Mouse (Mus musculus) CH12.LX (cell line): ENCODE measurements at regions not wholly inside any gene's neighbourhood (a gene's known extent, or its start where the extent isn't known, plus 50 kb on each side); places are given as distances from the start of the nearest gene placed in this dataset.

Experiments
- DNase-seq: peaks from one replicate; pipeline ENCODE4 v3.0.0-alpha.2; 2013; ENCODE audit errors: extremely low read depth
- H3K27ac ChIP-seq: 2 replicates; pipeline ENCODE4 v1.5.1; 2012; ENCODE audit warnings: low read depth, mild to moderate bottlenecking, control low read depth, moderate library complexity; ENCODE audit not compliant: insufficient read depth
- H3K27me3 ChIP-seq: replicated peaks from 2 replicates; pipeline ENCODE3; 2012; ENCODE audit warnings: inconsistent platforms
- H3K36me3 ChIP-seq, 2 experiments: replicated peaks in 1 of 2; 2 replicates each; pipeline versions ENCODE3 to v1.6.1; 2012; ENCODE audit warnings: inconsistent platforms in 1 of 2, low read length in 1 of 2, mild to moderate bottlenecking in 1 of 2, mixed read lengths in 1 of 2, moderate library complexity in 1 of 2; ENCODE audit not compliant: control insufficient read depth in 1 of 2, insufficient read depth in 1 of 2
- H3K4me1 ChIP-seq, 2 experiments: 2 replicates each; pipeline ENCODE4 v1.6.1; 2012; ENCODE audit warnings: inconsistent platforms in 1 of 2, moderate library complexity in 1 of 2; ENCODE audit not compliant: insufficient read depth in 2 of 2, control insufficient read depth in 1 of 2
- H3K4me2 ChIP-seq: 2 replicates; pipeline ENCODE4 v1.6.1; 2012; ENCODE audit warnings: low read depth, mild to moderate bottlenecking, control low read depth; ENCODE audit not compliant: poor library complexity, insufficient read depth, severe bottlenecking
- H3K4me3 ChIP-seq, 3 experiments: fragments of 150-350 bp in 1 of 3; sonication (generic) in 1 of 3; replicated peaks in 1 of 3; 2 replicates each; pipeline versions ENCODE3 to v1.5.1; 2011 to 2012; ENCODE audit warnings: low read depth in 2 of 3, low read length in 2 of 3, mild to moderate bottlenecking in 2 of 3, moderate library complexity in 2 of 3, control low read depth in 1 of 3, improper control_type of control experiment in 1 of 3, inconsistent platforms in 1 of 3, mixed read lengths in 1 of 3; ENCODE audit not compliant: poor library complexity in 1 of 3
- H3K79me2 ChIP-seq: replicated peaks from 2 replicates; pipeline ENCODE4 v1.6.1; 2012; ENCODE audit warnings: mild to moderate bottlenecking, moderate library complexity; ENCODE audit not compliant: control insufficient read depth, poor library complexity, insufficient read depth, severe bottlenecking; ENCODE audit errors: extremely low read depth
- H3K9ac ChIP-seq: 2 replicates; pipeline ENCODE4 v1.6.1; 2012; ENCODE audit warnings: low read depth, mild to moderate bottlenecking, control low read depth, moderate library complexity; ENCODE audit not compliant: insufficient read depth
- H3K9me3 ChIP-seq: replicated peaks from 2 replicates; pipeline ENCODE3; 2012; ENCODE audit warnings: low read length, inconsistent platforms, mixed read lengths
- CHD1 ChIP-seq: IDR thresholded peaks from 2 replicates; pipeline ENCODE4 v1.6.1; 2012; ENCODE audit warnings: low read depth, low read length, improper control_type of control experiment, inconsistent platforms
- CHD2 ChIP-seq: IDR thresholded peaks from 2 replicates; pipeline ENCODE4 v1.6.1; 2011; ENCODE audit warnings: low read length, improper control_type of control experiment
- CTCF ChIP-seq, 2 experiments: IDR thresholded peaks in 1 of 2; conservative IDR thresholded peaks in 1 of 2; 2 replicates each; pipeline ENCODE4 v1.5.1; 2011 to 2012; ENCODE audit warnings: low read depth in 2 of 2, low read length in 2 of 2, improper control_type of control experiment in 1 of 2, inconsistent platforms in 1 of 2, mild to moderate bottlenecking in 1 of 2, moderate library complexity in 1 of 2
- IRF4 ChIP-seq: IDR thresholded peaks from 2 replicates; pipeline ENCODE4 v1.6.1; 2014; ENCODE audit warnings: low read depth, mild to moderate bottlenecking, inconsistent platforms, low read length, improper control_type of control experiment
- JUN ChIP-seq: IDR thresholded peaks from 2 replicates; pipeline ENCODE4 v1.6.1; 2011; ENCODE audit warnings: low read depth, mild to moderate bottlenecking, low read length, improper control_type of control experiment, moderate library complexity; ENCODE audit not compliant: insufficient read depth
- KAT2A ChIP-seq: IDR thresholded peaks from 2 replicates; pipeline ENCODE4 v1.6.1; 2012; ENCODE audit warnings: low read length, improper control_type of control experiment, inconsistent platforms; ENCODE audit not compliant: insufficient replicate concordance
- MAFK ChIP-seq: IDR thresholded peaks from 2 replicates; pipeline ENCODE4 v1.6.1; 2011; ENCODE audit warnings: low read length, improper control_type of control experiment; ENCODE audit not compliant: insufficient replicate concordance
- MAX ChIP-seq: IDR thresholded peaks from 2 replicates; pipeline ENCODE4 v1.6.1; 2011; ENCODE audit warnings: low read length, improper control_type of control experiment
- MAZ ChIP-seq: IDR thresholded peaks from 2 replicates; pipeline ENCODE4 v1.6.1; 2012; ENCODE audit warnings: low read depth, mild to moderate bottlenecking, inconsistent platforms, low read length, improper control_type of control experiment, moderate library complexity
- MYC ChIP-seq: IDR thresholded peaks from 2 replicates; pipeline ENCODE4 v1.6.1; 2011; ENCODE audit warnings: low read depth, mild to moderate bottlenecking, improper control_type of control experiment, low read length
- NELFE ChIP-seq: IDR thresholded peaks from 2 replicates; pipeline ENCODE4 v1.6.1; 2011; ENCODE audit warnings: low read depth, low read length, improper control_type of control experiment
- NRF1 ChIP-seq: IDR thresholded peaks from 2 replicates; pipeline ENCODE4 v1.6.1; 2014; ENCODE audit warnings: low read depth, mild to moderate bottlenecking, inconsistent platforms, low read length, improper control_type of control experiment, moderate library complexity
- PAX5 ChIP-seq: IDR thresholded peaks from 2 replicates; pipeline ENCODE4 v1.6.1; 2012; ENCODE audit warnings: low read length, inconsistent platforms, mixed read lengths
- POLR2AphosphoS2 ChIP-seq: IDR thresholded peaks from 2 replicates; pipeline ENCODE4 v1.6.1; 2011; ENCODE audit warnings: low read depth, low read length, improper control_type of control experiment
- RAD21 ChIP-seq: IDR thresholded peaks from 2 replicates; pipeline ENCODE4 v1.6.1; 2011; ENCODE audit warnings: low read depth, mild to moderate bottlenecking, low read length, improper control_type of control experiment, moderate library complexity
- SIN3A ChIP-seq: IDR thresholded peaks from 2 replicates; pipeline ENCODE4 v1.6.1; 2012; ENCODE audit warnings: low read length, improper control_type of control experiment, inconsistent platforms
- SMC3 ChIP-seq: IDR thresholded peaks from 2 replicates; pipeline ENCODE4 v1.6.1; 2011; ENCODE audit warnings: low read depth, low read length, improper control_type of control experiment
- TBP ChIP-seq: conservative IDR thresholded peaks from 2 replicates; pipeline ENCODE4 v1.6.1; 2011; ENCODE audit warnings: low read depth, low read length, improper control_type of control experiment
- TCF12 ChIP-seq: IDR thresholded peaks from 2 replicates; pipeline ENCODE4 v1.6.1; 2014; ENCODE audit warnings: low read depth, mild to moderate bottlenecking, inconsistent platforms, low read length, improper control_type of control experiment
- UBTF ChIP-seq: IDR thresholded peaks from 2 replicates; pipeline ENCODE4 v1.6.1; 2012; ENCODE audit warnings: low read depth, mild to moderate bottlenecking, inconsistent platforms, low read length, improper control_type of control experiment, moderate library complexity
- USF1 ChIP-seq: IDR thresholded peaks from 2 replicates; pipeline ENCODE4 v1.6.1; 2014; ENCODE audit warnings: low read depth, mild to moderate bottlenecking, inconsistent platforms, low read length, improper control_type of control experiment
- USF2 ChIP-seq: conservative IDR thresholded peaks from 2 replicates; pipeline ENCODE4 v1.6.1; 2011; ENCODE audit warnings: low read depth, low read length, improper control_type of control experiment
- ZKSCAN1 ChIP-seq: IDR thresholded peaks from 2 replicates; pipeline ENCODE4 v1.6.1; 2012; ENCODE audit warnings: low read depth, inconsistent platforms, low read length, improper control_type of control experiment, borderline replicate concordance
- ZNF384 ChIP-seq: IDR thresholded peaks from 2 replicates; pipeline ENCODE4 v1.6.1; 2012; ENCODE audit warnings: low read depth, low read length, improper control_type of control experiment, inconsistent platforms
- dilution Hi-C: fragments of 300-500 bp; cut with MboI; formaldehyde crosslinking; loops from 2 replicates; pipeline ENCODE4 v1.14.3; 2020; ENCODE audit warnings: low sequenced_read_pairs; ENCODE audit not compliant: extremely low pct_unique_long_range_greater_than_20kb, extremely low pct_ligation_motif_present
- in situ Hi-C: fragments of 300-500 bp; cut with MboI; formaldehyde crosslinking; loops from 3 replicates; pipeline ENCODE4 v1.14.3; 2019; ENCODE audit warnings: low sequenced_read_pairs, low pct_ligation_motif_present, low pct_unique_long_range_greater_than_20kb, mixed read lengths

DNA sequence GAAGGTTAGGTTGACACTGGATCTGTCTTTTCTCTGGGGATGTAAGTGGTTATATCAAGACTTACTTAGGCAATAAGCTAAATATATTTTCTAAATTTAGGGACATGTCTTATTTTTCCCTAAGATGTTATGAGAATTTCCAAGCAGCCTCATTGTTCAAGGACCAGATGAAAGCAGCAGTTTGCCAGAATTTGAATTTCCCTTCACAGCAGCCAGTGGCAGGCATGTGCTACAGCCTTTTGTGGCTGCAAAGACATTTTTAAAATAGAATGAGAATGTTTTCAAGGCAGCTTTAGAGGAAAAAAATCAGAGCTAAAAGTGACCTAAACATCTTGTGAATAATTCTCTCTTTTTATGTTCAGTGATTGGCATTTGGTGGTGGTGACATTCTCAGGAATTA, 371.6 kb upstream of the Cobl start:
- Histone ChIP-seq H3K79me2 (no peaks in the 10 kb centered on the region), H3K9me3 (peaks cover 38% of the 10 kb centered on the region), H3K4me3 (no peak overlapping the region), H3K27ac (no peak overlapping the region), H3K36me3 (no peaks in the 10 kb centered on the region), H3K4me1 (no peaks in the 10 kb centered on the region), H3K4me2 (no peak overlapping the region), H3K9ac (no peak overlapping the region), H3K27me3 (no peaks in the 10 kb centered on the region)
- in situ Hi-C loops (no loop called here), dilution Hi-C loops (no loop called here)
- DNase-seq: no peak
- no peak for TF ChIP-seq USF2
- TF ChIP-seq KAT2A: no peak
- TF ChIP-seq USF1: no peak
- no peak for TF ChIP-seq CHD1
- no peak for TF ChIP-seq JUN
- TF ChIP-seq ZNF384: no peak
- TF ChIP-seq NRF1: no peak
- no peak for TF ChIP-seq MAFK

DNA sequence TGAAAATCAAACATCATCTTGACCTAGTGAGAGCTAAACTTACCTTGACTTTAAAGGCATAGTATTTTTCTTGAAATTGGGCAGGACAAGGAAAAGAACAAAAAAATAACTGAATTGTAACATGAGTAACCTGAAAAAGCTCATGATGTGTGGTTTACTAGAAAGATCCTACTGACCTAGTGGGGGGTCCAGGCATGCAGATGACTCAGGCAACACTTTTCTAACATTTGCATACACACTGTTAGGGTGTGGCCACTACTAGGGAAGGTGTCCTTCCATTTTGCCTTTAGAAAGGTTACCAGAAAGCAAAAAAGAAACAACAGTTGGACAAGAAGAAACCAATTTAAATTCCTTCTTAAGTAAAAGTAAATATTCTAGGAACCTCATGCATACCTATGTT, 347.3 kb upstream of the Cobl start:
- no peak overlapping the region for H3K9ac ChIP-seq
- in situ Hi-C loops: no loop called here
- dilution Hi-C loops: no loop called here

DNA sequence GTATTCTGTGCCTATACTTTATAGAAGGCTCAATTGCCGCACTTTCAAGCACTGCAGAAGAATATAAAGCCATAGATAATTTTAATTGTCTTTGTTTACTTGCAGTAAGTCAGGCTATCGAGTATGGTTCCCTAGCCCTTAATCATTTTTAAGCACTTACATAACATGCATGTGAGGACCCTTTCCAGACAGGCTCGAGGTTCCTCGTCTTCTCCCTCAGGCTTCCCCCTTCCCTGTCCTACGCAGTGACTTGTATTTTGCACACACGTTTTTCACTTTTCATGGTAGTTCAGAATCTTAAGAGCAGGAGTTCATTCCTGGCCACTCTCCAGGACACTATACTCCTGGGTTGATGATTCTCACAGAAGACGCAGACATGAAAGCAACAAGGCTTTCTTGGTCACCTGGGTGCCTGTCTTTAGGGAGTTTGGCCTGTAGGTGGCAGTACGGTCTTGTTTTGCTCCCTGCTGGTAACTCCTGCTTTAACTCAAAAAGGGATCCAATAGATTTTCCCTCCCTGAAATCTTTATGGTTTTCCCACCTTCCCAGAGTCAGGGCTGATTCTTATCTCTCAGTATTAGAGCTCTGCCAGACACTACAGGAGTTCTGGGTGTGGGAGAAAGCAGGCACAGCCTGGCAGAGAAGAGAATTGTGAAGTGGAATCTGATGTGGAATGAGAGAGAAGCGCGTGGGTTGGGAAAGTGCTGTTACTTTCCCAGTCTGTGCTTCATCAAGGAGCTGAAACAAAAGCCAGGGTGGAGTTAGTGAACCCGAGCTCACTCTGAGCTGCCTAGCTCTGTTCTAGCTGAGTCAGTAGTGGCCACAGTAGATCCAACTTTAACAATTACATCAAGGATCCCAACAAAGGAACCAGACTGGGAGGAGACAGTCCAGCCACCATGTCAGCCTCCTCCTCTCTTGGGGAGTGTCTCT, 346.5 kb upstream of the Cobl start:
- dilution Hi-C loops (no loop called here), in situ Hi-C loops (no loop called here)
- DNase-seq: peak; percentile 3
- H3K27ac ChIP-seq: no peak overlapping the region
- H3K4me2 ChIP-seq: no peak overlapping the region
- no peaks in the 10 kb centered on the region for H3K36me3 ChIP-seq
- H3K9ac ChIP-seq: no peak overlapping the region
- H3K4me3 ChIP-seq: no peak overlapping the region
- H3K4me1 ChIP-seq: no peaks in the 10 kb centered on the region
- peaks cover 63% of the 10 kb centered on the region for H3K9me3 ChIP-seq
- H3K27me3 ChIP-seq: no peaks in the 10 kb centered on the region
- no peaks in the 10 kb centered on the region; the same call in 1 of the 2 replicates for H3K79me2 ChIP-seq
- no peak for TF ChIP-seq TBP
- TF ChIP-seq PAX5: no peak
- no peak for TF ChIP-seq MYC
- TF ChIP-seq ZKSCAN1: no peak
- no peak for TF ChIP-seq UBTF
- TF ChIP-seq IRF4: no peak
- peak; percentile 54 for TF ChIP-seq SMC3
- no peak for TF ChIP-seq CHD2
- peak in 1 of 2 experiments; percentile 67; a peak in 2 of 4 replicates for TF ChIP-seq CTCF (conservative IDR thresholded peaks at IDR 0.05 in 1 of 2, IDR thresholded peaks at IDR 0.05 in 1 of 2; ENCODE audit: low read depth in 2 of 2, low read length in 2 of 2)
- peak; percentile 63 for TF ChIP-seq RAD21
- TF ChIP-seq USF1: no peak
- TF ChIP-seq MAZ: no peak
- no peak for TF ChIP-seq NRF1
- no peak for TF ChIP-seq KAT2A
- TF ChIP-seq, all 38 proteins: peak for 3

More for the DNA sequence above, 347.3 kb upstream of the Cobl start:
- Histone ChIP-seq H3K4me2 (no peak overlapping the region), H3K4me1 (no peaks in the 10 kb centered on the region), H3K4me3 (no peak overlapping the region), H3K27me3 (no peaks in the 10 kb centered on the region), H3K9me3 (peaks cover 57% of the 10 kb centered on the region), H3K36me3 (no peaks in the 10 kb centered on the region), H3K27ac (no peak overlapping the region), H3K79me2 (no peaks in the 10 kb centered on the region; the same call in 1 of the 2 replicates)
- TF ChIP-seq NELFE (no peak), POLR2AphosphoS2 (no peak), MAX (no peak), TCF12 (no peak), SIN3A (no peak)
- no peak for DNase-seq
